In genomic region chr12:12323616-12324223, GRCm38 (mm10) we compare ENCODE assay signal across 7 mouse cellular contexts.
DNase-seq lines count a peak whose midpoint lies in the region; ATAC-seq and TF ChIP-seq lines count a peak whose summit lies in the region.

No protein-coding gene starts in this region.

- intact Hi-C loops in left cerebral cortex, postnatal 4 days (cut with DNase I) = loop anchor here (5.0 kb wide), 2 partner anchors 74 to 889 kb away; no protein-coding TSS in a partner anchor

- peak; percentile 84 for ATAC-seq in embryonic facial prominence, embryonic 11.5 days (replicated peaks; ENCODE audit: insufficient number of reproducible peaks, low FRiP score, low TSS enrichment, low read depth)
- peak; percentile 92 for ATAC-seq in midbrain, embryonic 12.5 days (ENCODE audit: low FRiP score, low read depth)

- no peaks in the 10 kb centered on the region for H3K9me3 ChIP-seq in embryonic facial prominence, embryonic 11.5 days (replicated peaks; ENCODE audit: control insufficient read depth, low read length)
- H3K9me3 ChIP-seq in midbrain, embryonic 12.5 days = no peaks in the 10 kb centered on the region

- TF ChIP-seq POLR2A in small intestine, adult 2 months (IDR thresholded peaks at IDR 0.05; ENCODE audit: low read depth, low read length) = no peak

- no peaks in the 10 kb centered on the region for H3K4me1 ChIP-seq in embryonic facial prominence, embryonic 11.5 days (ENCODE audit: control insufficient read depth, insufficient read depth, low read length)
- no peaks in the 10 kb centered on the region for H3K4me1 ChIP-seq in midbrain, embryonic 12.5 days
- H3K4me1 ChIP-seq in small intestine, adult 2 months (ENCODE audit: control insufficient read depth, insufficient read depth, insufficient read length, low read length) = 0 out of 2 replicates have a peak, but pooled peaks cover 3% of the 10 kb centered on the region

- no peaks in the 10 kb centered on the region for H3K27me3 ChIP-seq in embryonic facial prominence, embryonic 11.5 days (ENCODE audit: control insufficient read depth, insufficient read depth, low read length)
- H3K27me3 ChIP-seq in midbrain, embryonic 12.5 days = no peaks in the 10 kb centered on the region
- H3K27me3 ChIP-seq in small intestine, adult 2 months (ENCODE audit: control insufficient read depth, insufficient read depth, low read length) = no peaks in the 10 kb centered on the region

- H3K4me2 ChIP-seq in embryonic facial prominence, embryonic 11.5 days (ENCODE audit: low read depth, low read length) = peak overlapping the region; percentile 43
- H3K4me2 ChIP-seq in midbrain, embryonic 12.5 days (replicated peaks) = peak overlapping the region; percentile 52

- peak overlapping the region; percentile 7; the same call in 1 of the 2 replicates for H3K9ac ChIP-seq in embryonic facial prominence, embryonic 11.5 days (replicated peaks; ENCODE audit: low read length)
- H3K9ac ChIP-seq in midbrain, embryonic 12.5 days (replicated peaks) = peak overlapping the region; percentile 51; the same call in 1 of the 2 replicates

- H3K4me3 ChIP-seq in embryonic facial prominence, embryonic 11.5 days (ENCODE audit: low read depth, low read length) = no peak overlapping the region; the same call in 1 of the 2 replicates
- peak overlapping the region; percentile 34 for H3K4me3 ChIP-seq in midbrain, embryonic 12.5 days
- H3K4me3 ChIP-seq in small intestine, adult 2 months (ENCODE audit: low read depth, low read length) = peak overlapping the region; percentile 17

- H3K27ac ChIP-seq in embryonic facial prominence, embryonic 11.5 days (replicated peaks; ENCODE audit: low read depth, low read length) = peak overlapping the region; percentile 48
- H3K27ac ChIP-seq in midbrain, embryonic 12.5 days (replicated peaks) = peak overlapping the region; percentile 87
- H3K27ac ChIP-seq in small intestine, adult 2 months (ENCODE audit: insufficient read depth, low read depth, low read length) = no peak overlapping the region

- 9% methylated on average over 18 of the region's 18 CpGs for WGBS in embryonic facial prominence, embryonic 11.5 days
- 14% methylated on average over 18 of the region's 18 CpGs for WGBS in midbrain, embryonic 12.5 days
- 19% methylated on average over 18 of the region's 18 CpGs for WGBS in small intestine, adult 2 months

- peak; percentile 92 for DNase-seq in adrenal gland, postnatal 14 days
- peak; percentile 94 for DNase-seq in embryonic facial prominence, embryonic 11.5 days (ENCODE audit: low spot score)
- DNase-seq in heart, adult 11 months = peak; percentile 97
- DNase-seq in kidney, adult 11 months = peak; percentile 69
- DNase-seq in left cerebral cortex, postnatal 4 days = peak; percentile 91

- peak; percentile 99; the same call in 1 of the 2 replicates for TF ChIP-seq CTCF in small intestine, adult 2 months (IDR thresholded peaks at IDR 0.05; ENCODE audit: extremely low read depth, insufficient read length, insufficient replicate concordance, low read depth, low read length)

- no peaks in the 10 kb centered on the region for H3K36me3 ChIP-seq in embryonic facial prominence, embryonic 11.5 days (replicated peaks; ENCODE audit: control insufficient read depth, insufficient read depth, low read depth, low read length)
- no peaks in the 10 kb centered on the region for H3K36me3 ChIP-seq in midbrain, embryonic 12.5 days
- H3K36me3 ChIP-seq in small intestine, adult 2 months (ENCODE audit: control insufficient read depth, insufficient read depth, low read length) = no peaks in the 10 kb centered on the region; the same call in 1 of the 2 replicates
